ENCODE assay signal across 8 mouse cellular contexts in the genomic region with DNA sequence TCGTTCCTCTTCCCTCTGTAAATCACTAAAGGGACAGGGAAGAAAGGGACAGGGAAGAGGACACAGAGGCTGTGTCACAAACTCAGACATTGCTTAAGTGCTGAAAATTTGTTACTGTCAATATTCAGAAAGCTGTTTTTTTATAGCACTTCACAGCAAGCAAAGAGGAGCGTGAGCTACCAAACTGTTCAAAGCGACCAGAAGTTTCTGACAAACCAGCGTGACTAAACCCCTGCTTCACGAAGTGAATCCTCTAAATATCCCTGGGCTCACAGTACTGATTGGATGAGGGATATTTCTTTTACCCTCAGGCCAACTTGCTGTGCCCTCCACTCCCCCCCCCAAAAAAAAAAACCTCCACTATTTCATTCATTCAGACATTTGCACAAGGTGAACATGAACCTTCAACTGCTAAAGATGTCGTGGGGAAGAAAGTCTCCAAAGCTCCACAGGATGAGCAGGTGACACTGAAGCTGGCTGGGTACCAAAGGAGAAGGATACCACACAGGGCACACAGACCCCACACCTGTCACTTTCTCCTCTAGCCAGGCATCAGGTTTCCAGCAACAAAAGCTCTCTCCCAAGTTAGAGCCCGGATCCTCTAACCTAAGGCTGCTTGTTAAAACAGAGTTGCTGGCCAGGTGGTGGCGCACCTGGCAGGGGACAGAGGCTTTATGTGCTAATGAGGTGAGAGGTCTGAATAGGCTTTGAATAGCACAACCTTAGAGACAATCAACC. TPM values are rescaled to one million over a fixed set of nuclear protein-coding genes. Genes with fewer than 3 reads are reported as not detected.
DNase-seq lines count a peak whose midpoint lies in the region; ATAC-seq lines count a peak whose summit lies in the region.

No protein-coding gene starts in this region.

- no peak overlapping the region for H3K4me3 ChIP-seq in midbrain, embryonic 14.5 days (replicated peaks; ENCODE audit: low read depth, low read length)

- H3K4me2 ChIP-seq in midbrain, embryonic 14.5 days (ENCODE audit: low read length): no peak overlapping the region

- DNase-seq in heart, adult 11 months: peak; percentile 90
- no peak for DNase-seq in heart, postnatal 25 days (ENCODE audit: low spot score)
- peak; percentile 65 for DNase-seq in cerebellum, postnatal 10 days
- peak; percentile 46 for DNase-seq in kidney, postnatal 14 days
- DNase-seq in naive thymus-derived CD4-positive, alpha-beta T cell, adult 2 months (ENCODE audit: low read depth): peak; percentile 80
- DNase-seq in midbrain, embryonic 14.5 days: no peak
- no peak for DNase-seq in ovary, adult 18-20 months (ENCODE audit: low spot score)

- no peaks in the 10 kb centered on the region for H3K9me3 ChIP-seq in midbrain, embryonic 14.5 days (ENCODE audit: control insufficient read depth, low read length)

- no peaks in the 10 kb centered on the region for H3K27me3 ChIP-seq in midbrain, embryonic 14.5 days (ENCODE audit: control insufficient read depth, insufficient read depth, low read length)

- H3K4me1 ChIP-seq in midbrain, embryonic 14.5 days (ENCODE audit: control insufficient read depth, insufficient read depth, low read length): peaks cover 13% of the 10 kb centered on the region; the same call in 1 of the 2 replicates

- H3K9ac ChIP-seq in midbrain, embryonic 14.5 days (replicated peaks; ENCODE audit: low read length): no peak overlapping the region

- ATAC-seq in CD4-positive, CD25-positive, alpha-beta regulatory T cell, adult 4 months: peak; percentile 84
- ATAC-seq in midbrain, embryonic 14.5 days (ENCODE audit: low FRiP score, low TSS enrichment): no peak

- no peak overlapping the region for H3K27ac ChIP-seq in midbrain, embryonic 14.5 days (replicated peaks; ENCODE audit: low read depth, low read length)

- intact Hi-C loops in heart, postnatal 25 days (cut with DNase I): no loop called here

- WGBS in midbrain, embryonic 14.5 days: 32% methylated on average over 8 of the region's 8 CpGs

- H3K36me3 ChIP-seq in midbrain, embryonic 14.5 days (ENCODE audit: control insufficient read depth, insufficient read depth, low read length): no peaks in the 10 kb centered on the region

RNA-seq across cellular contexts. Expression of gene Stxbp3, which starts 16.2 kb away (rescaled TPM):
- total RNA-seq in heart, postnatal 25 days (2021): 10 to 100 TPM; 23.4 to 23.9 TPM
- polyA plus RNA-seq in CD4-positive, CD25-positive, alpha-beta regulatory T cell, adult 4 months (2017; shearing (Covaris generic)): 10 to 100 TPM; 76.9 to 97.7 TPM
- polyA plus RNA-seq in midbrain, embryonic 14.5 days (2014; fragmentation: Nextera tagmentation; extraction: Ambion mirVana): 12.4 and 16.0 TPM in 2 replicates

RNA-seq across cellular contexts. Expression of gene Fndc7, which starts 33.3 kb away (rescaled TPM):
- under 1 TPM in 1 of 2 experiments, not detected in 1; 0.05 TPM for total RNA-seq in heart, postnatal 25 days (2021)
- polyA plus RNA-seq in CD4-positive, CD25-positive, alpha-beta regulatory T cell, adult 4 months (2017; shearing (Covaris generic)): under 1 TPM; 0.22 to 0.68 TPM
- polyA plus RNA-seq in midbrain, embryonic 14.5 days (2014; fragmentation: Nextera tagmentation; extraction: Ambion mirVana): not detected in 2 replicates

RNA-seq across cellular contexts. Expression of gene Prpf38b, which starts 55.0 kb away (rescaled TPM):
- total RNA-seq in heart, postnatal 25 days (2021): 10 to 100 TPM; 18.8 to 20.6 TPM
- polyA plus RNA-seq in CD4-positive, CD25-positive, alpha-beta regulatory T cell, adult 4 months (2017; shearing (Covaris generic)): 100 to 1,000 TPM; 117 to 127 TPM
- polyA plus RNA-seq in midbrain, embryonic 14.5 days (2014; fragmentation: Nextera tagmentation; extraction: Ambion mirVana): 44.0 and 51.5 TPM in 2 replicates

Comparison
In these comparisons a context has a peak if more than half of its experiments do, and no peak if none do; other contexts are left out.
1. DNase-seq: peak in heart, adult 11 months (single experiment), cerebellum, postnatal 10 days (2 of 2), kidney, postnatal 14 days (single experiment) and naive thymus-derived CD4-positive, alpha-beta T cell, adult 2 months (single experiment); none in heart, postnatal 25 days (single experiment), midbrain, embryonic 14.5 days (single experiment) and ovary, adult 18-20 months (single experiment).